Mouse (Mus musculus) 3134 (cell line): ENCODE data around the gene Rps11.
A peak's percentile ranks its signal among the peaks of the same experiment; 100 is the strongest.
"Not testable (repeated sequence)": the region's sequence is repeated elsewhere in the genome, so short reads cannot be mapped to it uniquely, and the experiment has no call there.

Source experiments
- DNase-seq: peaks from one replicate; pipeline ENCODE4 v3.0.0-alpha.2; 2011; ENCODE audit warnings: low spot score; ENCODE audit not compliant: insufficient read length; ENCODE audit errors: extremely low read depth

Rps11 gene

DNA sequence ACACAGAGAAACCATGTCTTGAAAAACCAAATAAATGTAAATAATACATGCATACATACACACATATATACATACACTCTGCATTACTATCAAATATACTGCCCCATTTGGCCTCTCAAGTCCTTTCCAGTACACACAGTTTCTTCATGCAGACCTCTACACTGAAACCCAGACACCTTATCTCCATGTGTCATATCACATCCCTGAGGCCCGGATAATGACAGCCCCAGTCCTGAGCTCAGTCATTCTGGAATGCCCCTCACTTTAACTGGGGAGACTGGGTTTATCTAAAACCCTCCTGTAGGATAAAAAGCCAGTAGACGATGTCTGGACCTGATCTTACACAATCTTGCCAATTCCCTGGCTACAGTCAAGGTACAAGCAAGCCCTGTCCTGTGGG is 10.8 kb downstream of the Rps11 start:
- no peak for DNase-seq

DNA sequence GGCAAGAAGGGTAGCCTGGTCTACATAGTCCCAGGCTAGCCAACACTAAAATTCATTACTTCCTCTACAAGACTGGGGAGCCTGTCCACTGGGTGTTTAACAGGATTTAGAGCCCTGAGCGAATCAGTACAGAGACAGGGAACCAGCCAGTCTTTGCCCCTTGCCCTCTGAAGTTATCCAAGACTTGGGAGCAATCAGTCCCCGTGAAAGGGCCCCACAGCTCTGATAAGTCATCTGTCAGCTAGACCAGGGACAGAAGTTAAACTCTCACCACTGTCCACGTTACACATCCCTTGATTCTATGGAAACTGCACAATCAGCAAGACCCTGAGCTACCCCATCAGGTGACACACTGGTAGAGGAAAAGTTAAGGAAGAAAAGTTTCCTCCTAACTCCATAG is 11.7 kb downstream of the Rps11 start:
- DNase-seq = no peak

DNA sequence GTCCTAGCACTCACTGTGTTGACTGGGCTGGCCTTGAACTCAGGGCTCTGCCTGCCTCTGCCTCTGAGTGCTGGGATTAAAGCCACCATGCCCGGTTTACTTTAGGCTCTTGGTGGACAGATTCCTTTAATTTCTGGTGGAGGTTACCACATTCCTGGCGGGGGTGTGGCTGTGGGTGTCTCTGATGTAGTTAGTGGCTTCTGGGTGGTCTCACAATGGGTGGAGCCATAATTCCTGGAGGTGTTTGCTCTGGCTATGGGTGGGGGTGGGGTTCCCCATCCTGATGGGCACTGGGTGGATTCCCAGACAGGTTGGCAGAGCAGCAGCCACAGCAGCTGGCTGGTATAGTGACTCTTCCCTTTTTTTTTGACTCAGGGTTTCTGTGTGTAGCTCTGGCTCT is 12.3 kb downstream of the Rps11 start:
- DNase-seq = peak; percentile 45

DNA sequence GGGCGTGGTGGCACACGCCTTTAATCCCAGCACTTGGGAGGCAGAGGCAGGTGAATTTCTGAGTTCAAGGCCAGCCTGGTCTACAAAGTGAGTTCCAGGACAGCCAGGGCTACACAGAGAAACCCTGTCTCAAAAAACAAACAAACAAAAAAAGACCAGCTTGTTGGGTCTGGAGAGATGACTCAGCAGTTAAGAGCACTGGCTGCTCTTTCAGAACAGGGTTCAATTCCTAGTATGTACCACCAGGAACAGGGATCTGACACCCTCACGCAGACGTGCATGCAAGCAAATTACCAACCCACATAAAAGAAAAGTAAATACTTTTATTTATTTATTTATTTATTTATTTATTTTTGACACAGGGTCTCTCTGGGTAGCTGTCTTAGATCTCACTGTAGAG is 14.2 kb downstream of the Rps11 start:
- not testable (repeated sequence) for DNase-seq

DNA sequence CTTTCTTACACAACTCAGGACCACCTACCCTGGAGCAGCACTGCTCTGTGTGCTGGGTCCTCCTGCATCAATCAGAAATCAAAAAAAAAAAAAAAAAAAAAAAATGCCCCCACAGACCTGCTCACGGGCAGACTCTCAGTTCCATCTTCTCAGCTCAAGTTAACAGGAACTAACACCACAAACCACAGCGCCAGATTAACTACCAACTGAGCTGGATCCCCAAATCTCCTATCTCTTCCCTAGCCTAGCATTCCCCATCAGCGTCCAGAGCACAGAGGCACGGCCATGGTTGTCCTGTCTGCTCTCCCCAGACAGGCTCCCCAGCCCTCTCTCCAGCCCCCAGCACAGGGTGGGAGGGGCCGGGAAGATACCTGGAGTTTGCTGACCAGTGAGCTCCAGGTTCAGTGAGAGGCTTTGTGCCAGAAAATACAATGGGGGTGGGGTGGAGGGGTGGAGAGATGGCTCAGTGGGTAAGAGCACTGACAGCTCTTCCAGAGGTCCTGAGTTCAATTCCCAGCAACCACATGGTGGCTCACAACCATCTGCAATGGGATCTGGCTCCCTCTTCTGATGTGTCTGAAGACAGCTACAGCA is 17.1 kb downstream of the Rps11 start:
- no peak for DNase-seq

DNA sequence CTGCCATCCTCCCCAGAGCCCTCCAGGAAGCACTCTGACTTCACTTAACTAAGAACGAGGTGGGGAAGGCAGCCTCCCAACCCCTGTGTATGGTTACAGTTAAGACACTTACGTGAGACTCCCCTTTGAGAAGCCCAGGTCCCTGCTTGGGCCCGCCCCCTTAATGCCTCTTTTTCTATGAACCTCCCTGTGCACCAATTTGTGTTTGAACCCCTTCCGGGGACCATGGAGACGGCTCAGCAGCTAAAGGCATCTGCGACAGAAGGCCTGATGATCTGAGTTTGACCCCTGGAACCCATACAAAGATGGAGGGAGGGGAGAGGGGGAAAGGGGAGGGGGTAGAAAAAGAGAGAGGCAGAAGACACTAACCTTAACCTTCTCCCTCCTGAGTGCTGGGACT is 17.8 kb downstream of the Rps11 start:
- DNase-seq = no peak

DNA sequence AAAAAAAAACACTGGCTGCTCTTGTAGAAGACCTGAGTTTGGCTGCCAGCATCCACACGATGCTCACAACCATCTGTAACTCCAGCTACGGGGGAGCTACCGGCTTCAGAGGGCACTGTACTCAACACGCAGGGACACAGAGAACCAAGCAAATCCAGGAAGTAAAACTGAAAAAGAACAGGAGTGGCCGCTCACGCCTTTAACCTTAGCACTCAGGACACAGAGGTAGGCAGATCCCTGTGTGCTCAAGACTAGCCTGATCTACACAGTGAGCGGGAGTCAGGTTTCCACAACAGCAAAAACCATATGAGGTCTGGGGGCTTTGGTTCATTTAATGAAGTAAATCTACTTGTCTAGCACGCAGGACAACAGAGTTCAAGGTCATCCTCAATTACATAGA is 18.7 kb downstream of the Rps11 start:
- DNase-seq = no peak

DNA sequence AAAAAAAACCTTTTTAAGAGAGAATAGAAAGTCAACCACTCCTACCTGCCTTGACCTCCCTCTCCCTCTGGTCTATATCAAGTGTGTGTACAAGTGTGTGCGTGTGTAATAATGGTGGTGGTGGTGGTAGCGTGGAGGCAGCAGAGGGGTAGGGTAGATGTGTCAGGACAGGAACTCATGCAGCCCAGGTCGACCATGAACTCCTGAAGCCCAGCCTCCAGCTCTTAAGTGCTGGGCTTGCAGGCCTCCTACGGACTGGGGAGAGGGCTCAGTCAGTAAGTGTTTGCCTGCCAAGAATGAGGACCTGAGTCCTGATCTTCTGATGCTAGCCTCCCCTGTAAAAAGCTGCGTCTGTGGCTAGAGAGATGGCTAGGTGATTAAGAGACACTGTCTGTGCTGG is 19.3 kb downstream of the Rps11 start:
- DNase-seq = no peak

DNA sequence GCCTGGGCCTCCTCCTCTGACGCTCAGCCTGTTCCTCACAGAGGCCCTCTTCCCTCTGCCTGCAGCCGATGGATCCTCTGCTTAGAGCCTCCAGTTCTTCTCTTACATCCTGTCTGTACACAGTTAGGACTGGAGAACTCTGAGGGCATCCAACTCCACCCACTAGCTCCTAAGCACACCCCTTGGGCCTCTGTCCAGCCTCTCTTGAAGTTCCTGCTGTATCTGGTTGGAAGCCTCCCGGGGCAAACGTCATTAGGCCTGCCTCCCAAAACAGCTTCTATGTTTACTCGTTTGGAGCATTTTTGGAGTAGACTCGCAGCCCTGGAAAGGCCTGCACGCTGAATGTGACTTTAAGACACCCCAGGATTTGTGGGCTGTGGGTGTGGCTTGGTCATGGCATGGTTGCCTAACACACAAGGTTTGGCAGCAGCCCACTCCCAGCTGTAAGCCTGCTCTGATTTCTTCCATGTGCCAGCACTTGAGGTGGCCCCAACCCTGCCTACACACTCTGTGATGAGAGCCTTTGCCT is 20.5 kb downstream of the Rps11 start, which contains the start of gene Fcgrt:
Gene Fcgrt, minus strand, starts transcription at position 200 of the 529 bp plus-strand sequence.
- DNase-seq = peak; percentile 83

DNA sequence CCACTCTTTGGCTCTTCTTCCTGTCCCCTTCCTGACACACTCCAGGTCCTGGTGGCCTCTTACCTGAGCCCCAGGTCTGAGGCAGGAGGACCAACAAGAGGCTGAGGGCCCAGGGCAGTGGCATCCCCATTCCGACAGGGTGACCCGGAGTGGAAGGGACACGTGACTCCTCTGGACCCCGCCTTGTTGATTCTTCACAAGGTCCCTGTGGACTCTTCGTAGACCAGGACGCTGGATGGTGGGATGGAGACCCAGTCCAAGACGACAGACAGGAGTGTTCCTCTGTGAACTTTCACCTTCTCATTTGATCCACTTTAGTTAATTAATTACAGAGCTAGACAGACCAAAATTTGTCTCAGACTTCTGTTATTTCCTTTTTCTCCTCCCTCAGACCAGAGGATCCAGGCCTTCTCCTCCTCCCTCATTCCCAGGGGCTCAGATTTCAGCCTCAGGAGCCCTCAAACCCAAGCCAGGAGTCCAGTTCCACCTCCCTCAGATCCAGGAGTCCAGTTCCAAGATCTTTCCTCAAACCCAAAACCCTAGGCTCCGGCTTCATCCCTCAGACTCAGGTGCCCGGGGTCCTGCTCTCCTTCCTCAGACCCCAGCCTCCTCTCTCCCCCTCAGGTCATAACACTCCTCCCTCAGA is 21.2 kb downstream of the Rps11 start:
- no peak for DNase-seq

DNA sequence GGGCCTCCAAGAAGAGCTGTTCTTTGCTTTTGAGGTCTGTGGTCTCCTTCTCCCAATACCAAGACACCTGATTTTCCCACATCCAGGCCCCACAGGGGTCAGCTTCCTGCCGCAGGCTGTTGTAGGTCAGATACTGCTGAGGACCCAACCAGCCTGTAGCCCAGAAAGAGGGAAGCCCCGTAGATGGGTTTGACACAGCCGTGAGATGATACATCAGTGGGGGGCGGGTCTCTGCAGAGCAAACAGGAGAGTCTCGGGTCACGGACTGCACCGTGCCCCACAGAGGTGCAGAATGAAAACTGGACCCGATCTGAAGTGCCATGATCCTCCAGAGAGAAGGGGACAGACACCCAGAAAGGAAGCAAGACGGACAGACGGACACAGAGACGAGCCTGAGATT is 21.8 kb downstream of the Rps11 start:
- no peak for DNase-seq

DNA sequence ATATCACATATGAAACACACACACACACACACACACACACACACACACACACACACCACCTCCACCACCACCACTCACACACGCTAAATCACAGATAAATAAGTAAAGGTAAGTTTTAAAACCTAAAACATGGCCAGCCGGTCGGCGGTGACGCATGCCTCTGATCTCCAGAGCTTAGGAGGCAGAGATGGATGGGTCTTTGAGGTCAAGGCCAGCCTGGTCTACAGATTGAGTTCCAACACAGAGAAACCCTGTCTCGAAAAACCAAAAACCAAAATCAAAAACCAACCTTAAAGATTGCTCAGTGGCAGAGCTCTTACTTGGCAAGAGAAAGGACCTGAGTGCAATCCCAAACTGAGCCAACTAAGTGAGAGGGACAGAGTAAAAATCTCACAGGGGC is 24.2 kb downstream of the Rps11 start:
- DNase-seq = no peak

DNA sequence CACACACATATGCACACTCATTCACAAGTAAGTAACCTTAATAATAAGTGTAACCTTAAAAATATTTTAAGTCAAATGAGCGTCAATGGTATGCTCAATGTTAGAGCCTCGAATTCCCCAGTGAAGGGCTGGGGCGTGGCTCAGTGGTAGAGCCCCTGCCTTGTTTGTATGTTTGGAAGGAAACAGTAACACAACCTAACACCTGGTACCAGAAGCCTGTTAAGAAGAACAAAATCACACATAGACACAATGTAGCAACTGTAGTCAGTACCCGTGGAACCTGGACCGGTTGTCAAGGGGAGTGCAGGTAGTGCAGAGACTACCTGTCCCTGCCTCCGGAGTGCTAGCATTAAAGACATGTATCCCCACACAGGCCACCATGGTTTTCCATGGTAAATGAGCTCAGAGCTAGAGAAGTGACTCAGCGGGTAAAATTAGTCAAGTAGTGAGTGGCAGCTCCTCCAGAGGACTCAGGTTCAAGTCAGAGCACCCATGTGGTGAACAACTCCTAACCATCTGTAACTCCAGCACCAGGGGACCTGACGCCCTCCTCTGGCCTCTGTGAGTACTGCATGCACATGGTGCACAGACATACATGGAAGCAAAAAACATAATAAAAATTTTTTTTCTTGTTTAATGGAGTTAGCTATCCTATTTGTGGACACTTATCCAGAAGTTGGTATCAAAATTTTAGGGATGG is 25.5 kb downstream of the Rps11 start:
- DNase-seq = no peak

DNA sequence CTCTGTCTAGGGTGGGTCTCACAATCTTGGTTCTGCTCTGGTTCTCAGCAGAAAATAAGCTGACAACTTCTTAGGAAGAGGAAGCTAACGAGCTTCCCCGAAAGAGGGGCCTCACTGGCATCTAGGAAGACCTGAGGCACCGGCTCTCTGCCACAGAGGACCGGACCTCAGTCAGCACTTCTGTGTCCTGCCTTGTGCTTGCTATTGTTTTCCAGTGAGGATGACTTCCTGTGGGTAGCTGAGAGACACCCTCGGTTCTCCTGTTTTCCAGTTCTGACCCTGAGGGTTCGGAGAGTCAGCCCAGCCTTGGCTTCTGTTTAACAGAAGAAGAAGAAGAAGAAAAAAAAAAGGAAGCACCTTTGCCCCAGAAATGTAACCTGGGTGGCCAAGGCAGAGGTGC is 26.8 kb downstream of the Rps11 start:
- no peak for DNase-seq

DNA sequence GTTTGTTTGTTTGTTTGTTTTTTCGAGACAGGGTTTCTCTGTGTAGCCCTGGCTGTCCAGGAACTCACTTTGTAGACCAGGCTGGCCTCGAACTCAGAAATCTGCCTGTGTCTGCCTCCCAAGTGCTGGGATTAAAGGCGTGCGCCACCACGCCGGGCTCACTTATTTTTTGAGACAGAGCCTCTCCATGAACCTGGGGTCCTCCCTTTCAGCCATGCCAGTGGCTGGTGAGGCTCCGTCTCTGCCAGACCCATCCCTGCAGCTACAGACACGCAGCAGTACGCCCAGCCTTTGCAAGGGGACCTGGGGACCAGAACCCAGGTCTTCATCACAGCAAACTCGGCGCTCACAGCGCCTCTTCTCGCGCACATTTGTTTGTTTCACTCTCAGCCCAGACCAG is 28.3 kb downstream of the Rps11 start:
- DNase-seq = not testable (repeated sequence)

DNA sequence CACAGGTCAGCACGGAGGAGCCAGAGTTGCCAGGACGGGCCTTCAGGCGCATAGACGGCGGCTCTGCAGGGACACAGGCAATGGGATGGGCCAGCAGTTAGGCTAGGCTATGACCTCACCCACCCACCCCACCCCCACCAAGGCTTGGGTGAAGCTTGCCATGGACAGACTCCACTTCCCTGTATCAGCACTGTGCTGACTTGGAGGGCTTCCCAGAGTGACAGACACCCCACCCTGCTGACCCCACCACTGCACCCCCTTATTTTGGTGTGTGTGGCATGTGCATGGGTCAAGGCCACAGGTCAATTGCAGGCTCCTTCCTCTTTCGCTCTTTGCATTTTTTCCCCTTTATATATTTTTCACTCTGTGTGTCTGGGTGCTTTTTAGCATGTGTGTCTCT is 28.9 kb downstream of the Rps11 start:
- DNase-seq = no peak

DNA sequence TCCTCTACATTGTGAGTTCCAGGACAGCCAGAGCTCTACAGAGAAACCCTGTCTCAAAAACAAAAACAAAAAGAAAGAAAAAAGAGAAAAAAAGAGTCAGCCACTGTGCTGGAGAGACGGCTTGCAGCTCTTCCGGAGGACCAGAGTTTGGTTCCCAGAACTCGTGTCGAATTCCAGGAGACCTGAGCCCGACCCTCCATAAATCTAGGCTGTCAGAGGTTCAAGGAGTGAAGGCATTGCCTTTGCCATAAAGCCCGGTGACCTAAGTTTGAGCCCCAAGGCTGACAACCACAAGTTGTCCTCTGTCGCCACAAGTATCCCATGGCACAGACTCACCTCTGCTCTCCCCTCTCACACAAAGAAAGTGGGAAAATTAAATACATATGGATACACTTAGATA is 30.1 kb downstream of the Rps11 start:
- no peak for DNase-seq

DNA sequence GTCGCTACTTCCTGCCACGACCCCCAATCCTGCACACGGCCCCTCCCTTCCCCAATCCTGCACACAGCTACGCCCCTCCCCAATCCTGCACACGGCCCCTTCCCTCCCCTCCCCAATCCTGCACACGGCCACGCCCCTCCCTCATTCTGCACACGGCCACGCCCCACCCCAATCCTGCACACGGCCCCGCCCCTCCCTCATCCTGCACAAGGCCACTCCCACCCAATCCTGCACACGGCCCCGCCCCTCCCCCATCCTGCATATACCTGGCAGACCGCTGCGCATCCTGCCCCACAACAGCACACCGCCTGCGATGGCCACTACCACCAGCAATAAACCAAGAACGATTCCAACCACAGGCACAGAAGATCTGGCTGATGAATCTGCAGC is 30.7 kb downstream of the Rps11 start:
- no peak for DNase-seq

DNA sequence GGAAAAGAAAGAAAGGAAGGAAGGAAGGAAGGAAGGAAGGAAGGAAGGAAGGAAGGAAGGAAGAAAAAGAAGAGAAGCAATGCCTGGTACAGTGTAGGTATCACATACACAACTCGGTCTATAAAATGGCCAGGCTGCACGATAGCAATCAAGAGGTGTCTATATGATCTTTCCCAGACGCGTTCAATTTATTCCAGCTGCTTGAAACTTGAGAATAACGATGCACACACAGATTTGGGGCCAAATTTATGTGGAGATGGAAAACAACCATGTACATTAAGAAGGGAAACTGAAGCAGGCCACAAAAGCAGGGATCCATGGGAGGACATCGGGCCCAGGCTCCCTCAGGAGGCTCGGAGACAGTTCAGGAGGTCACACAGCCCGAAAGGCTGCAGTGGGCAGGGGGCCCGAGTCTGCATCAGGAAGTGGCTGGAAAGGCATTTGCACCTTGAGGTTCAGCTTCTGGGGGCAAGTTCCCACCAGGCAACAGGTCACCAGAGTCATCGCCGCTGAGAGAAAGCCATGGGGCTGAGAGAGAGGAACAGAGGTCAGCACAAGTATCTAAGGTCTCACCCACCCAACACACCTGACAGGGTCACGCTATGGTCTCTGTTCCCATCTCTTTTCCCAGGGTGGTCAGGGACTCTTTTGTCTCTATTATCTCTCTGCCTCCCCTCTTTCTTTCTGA is 31.3 kb downstream of the Rps11 start:
- DNase-seq = no peak

DNA sequence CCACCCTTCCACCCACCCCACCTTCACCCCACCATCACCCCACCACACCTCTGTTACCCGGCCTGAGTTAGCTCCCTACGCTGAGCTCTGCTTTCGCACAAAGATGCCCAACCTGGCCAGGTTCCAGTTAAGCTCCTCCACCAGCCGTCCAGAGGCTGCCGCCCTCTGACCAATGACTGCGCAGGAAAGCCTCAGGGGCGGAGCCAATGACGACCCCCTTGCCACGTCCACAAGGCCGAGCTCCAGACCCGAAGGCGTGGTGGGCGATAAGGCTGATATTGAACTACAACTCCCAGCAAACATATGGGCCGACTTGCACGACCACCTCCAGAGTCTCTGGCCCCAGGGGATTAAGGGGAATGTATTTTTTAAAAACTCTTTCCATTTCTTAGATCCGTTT is 32.2 kb downstream of the Rps11 start, which contains the start of gene Rcn3:
Gene Rcn3, minus strand, starts transcription at position 174 of the 400 bp plus-strand sequence.
- DNase-seq = no peak
